Mouse (Mus musculus) gastrocnemius, postnatal 36 days (tissue): Measurements from ENCODE around the gene Gm10842. TPM values are rescaled to one million over a fixed set of nuclear protein-coding genes. Genes with fewer than 3 reads are reported as not detected.

ENCODE experiments used
- DNase-seq, 2 experiments: peaks; one replicate each; pipeline ENCODE4 v3.0.0; 2022
- intact Hi-C: fragments of 180-260 bp; cut with DNase I; formaldehyde crosslinking; loops from one replicate; pipeline ENCODE4 v1.15.1; 2025
- total RNA-seq, 2 experiments: library from RNA; stranded (reverse); gene quantifications; 2 replicates each; pipeline ENCODE4 v1.2.3; 2021

Gene Gm10842
- total RNA-seq, 2 experiments from 2014 or later: not detected

- intact Hi-C loops: no loop called here
- DNase-seq: no peak
Measured at GRCm38 (mm10) chr11:105152017-105152300, 5.3 kb downstream of the Gm10842 start.

DNA sequence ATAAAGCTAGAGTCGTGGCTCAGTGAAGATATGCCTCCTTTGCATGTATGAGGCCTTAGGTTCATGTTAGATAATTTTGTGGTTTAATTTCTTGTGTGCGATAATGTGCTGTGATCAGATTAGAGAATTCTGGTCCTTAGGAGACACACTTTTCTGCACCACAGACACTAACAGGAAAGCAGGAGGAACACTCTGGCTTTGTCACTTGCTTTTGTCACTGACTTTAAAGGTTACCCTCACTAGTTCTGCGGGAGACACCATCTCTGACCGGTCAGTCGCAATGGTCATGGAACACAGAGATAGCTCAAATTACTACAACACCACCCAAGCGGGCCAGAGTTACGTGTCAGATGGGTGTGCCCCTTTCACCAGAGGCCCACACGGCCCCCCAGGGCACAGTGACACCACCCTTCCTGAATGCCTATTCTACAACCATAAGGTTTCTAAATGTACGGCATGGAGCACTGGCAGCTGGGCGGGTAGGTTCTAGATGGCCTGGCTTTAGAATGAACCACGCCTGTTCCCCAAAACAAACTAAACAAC is 5.7 kb downstream of the Gm10842 start:
- intact Hi-C loops: no loop called here
- no peak for DNase-seq

DNA sequence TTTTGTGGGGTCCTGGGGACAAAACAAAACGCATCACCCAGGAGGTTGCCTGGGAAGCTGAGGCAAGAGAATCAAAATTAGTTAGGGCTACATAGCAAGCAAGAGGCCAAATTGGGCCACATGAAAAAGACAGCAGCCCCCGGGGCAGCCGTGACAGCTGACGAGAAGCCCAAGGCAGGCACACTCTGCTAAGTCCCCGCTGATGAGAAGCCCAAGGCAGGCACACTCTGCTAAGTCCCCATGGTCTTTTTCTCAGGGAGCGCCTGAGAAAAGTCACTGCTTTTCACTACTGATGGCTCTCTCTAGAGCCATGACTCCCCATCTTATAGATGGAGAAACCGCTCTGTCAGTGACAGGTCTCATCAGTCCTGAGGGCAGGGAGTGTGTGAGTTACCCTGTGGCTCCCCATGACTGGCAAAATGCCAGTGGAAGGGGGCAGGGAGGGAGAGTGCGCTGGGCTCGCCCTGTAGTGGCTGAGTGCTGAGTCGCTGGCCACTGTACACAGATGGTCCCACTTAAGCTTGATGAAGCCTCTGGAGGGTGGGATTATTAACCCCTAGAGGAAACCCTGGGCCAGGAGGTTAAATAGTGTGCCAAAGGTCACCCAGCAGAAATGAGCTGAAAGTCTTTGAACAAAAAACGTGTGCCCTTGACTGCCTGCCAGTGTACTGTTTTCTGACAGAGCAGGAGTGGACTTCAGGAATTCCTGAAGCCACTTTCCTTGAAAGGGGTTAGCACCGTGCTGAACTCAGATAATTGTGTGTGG is 6.6 kb downstream of the Gm10842 start:
- intact Hi-C loops: no loop called here
- no peak for DNase-seq

- DNase-seq: no peak
- intact Hi-C loops: no loop called here
Measured at GRCm38 (mm10) chr11:105155915-105156314, 9.2 kb downstream of the Gm10842 start.

DNA sequence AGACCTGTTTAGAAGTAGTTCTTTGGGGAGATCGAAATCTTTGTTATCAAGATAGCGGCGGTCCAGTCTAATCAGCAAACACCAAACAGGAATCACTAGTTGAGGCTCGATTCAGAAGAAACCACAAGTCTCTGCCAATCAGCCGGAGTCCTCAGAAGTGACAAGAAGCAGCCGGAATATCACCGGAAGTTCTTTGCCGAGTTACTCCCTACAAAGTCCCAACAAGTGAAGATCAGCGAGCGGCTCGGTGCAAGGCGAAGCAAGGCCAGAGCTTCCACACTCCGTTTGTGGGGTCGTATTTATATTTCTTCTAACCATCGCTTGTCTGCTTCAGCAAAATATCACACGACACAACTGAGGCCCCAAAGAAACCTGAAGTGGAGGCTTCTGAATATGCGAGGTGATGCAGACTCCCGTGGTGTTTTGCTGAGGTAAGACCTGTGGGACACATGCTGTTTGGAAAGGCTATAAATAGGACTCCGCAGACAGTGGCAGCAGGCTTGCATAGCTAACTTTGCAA is 10.1 kb downstream of the Gm10842 start:
- intact Hi-C loops: no loop called here
- DNase-seq: no peak

- DNase-seq: no peak
- intact Hi-C loops: no loop called here
Measured at GRCm38 (mm10) chr11:105158047-105158446, 11.4 kb downstream of the Gm10842 start.

DNA sequence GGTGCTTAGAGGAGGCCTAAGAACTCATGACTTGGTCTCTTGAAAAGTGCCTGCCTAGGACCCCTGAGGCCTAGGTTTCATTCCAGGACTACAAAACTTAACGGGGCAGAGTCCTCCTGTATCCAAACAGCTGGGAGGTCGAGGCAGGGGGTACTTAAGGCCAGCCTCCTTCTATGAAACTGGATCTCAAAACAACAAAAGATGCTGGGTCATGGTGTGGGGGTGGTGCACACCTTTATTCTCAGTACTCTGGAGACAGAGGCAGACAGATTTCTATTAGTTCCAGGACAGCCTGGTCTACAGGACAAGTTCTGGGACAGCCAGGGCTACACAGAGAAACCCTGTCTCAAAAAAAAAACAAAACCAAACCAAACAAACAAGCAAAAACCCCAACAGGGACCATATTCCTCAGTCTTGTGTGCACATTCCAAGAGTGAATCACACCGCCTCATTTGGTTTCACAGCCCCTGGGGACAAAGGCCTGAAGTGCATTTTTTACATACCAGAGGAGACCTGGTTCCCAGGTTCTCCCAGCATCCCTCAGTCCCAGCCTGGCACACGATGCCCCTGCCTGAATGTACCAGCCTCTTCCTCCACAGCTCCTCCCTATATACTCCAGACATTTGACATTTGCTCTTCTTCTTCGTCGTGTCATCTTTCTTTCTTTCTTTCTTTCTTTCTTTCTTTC is 13.1 kb downstream of the Gm10842 start:
- intact Hi-C loops: no loop called here

GRCm38 (mm10) chr11:105161411-105161810 is 14.7 kb downstream of the Gm10842 start:
- intact Hi-C loops: no loop called here

More for the DNA sequence above, 13.1 kb downstream of the Gm10842 start:
- no peak for DNase-seq

GRCm38 (mm10) chr11:105164516-105165510 is 18.1 kb downstream of the Gm10842 start:
- intact Hi-C loops: no loop called here

More at GRCm38 (mm10) chr11:105161411-105161810, 14.7 kb downstream of the Gm10842 start:
- no peak for DNase-seq

GRCm38 (mm10) chr11:105166780-105167179 is 20.1 kb downstream of the Gm10842 start:
- no peak for DNase-seq
- intact Hi-C loops: no loop called here

More at GRCm38 (mm10) chr11:105164516-105165510, 18.1 kb downstream of the Gm10842 start:
- no peak for DNase-seq

DNA sequence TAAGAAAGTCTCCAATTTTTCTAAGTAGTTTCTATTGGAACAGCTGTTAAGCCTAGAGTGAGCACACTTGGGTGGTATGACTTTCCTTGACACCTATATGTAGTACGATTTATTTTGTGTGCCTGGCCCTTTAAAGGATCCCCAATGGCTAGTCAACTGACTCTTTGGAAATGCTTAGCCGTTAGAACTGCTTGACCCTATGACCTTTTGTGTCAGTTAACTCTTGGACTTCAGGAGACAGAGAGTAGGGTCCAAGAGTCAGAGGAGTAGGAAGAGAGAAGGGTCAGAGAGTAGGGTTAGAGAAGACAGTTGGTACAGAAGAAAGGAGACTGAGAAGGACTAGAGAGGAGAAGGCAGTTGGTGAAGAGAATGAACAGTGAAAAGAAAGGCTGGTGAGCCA is 31.8 kb downstream of the Gm10842 start, which contains the start of gene Tlk2:
Tlk2 (plus strand) TSS at position 292 of the 400 bp plus-strand sequence.
- intact Hi-C loops: loop anchor here (5.0 kb wide), 1 partner anchor 51 kb away; the partner anchor contains the start of gene Mettl2
- DNase-seq: no peak

GRCm38 (mm10) chr11:105179523-105179922 is 32.8 kb downstream of the Gm10842 start:
- DNase-seq: no peak
- intact Hi-C loops: loop anchor here (5.0 kb wide), 1 partner anchor 52 kb away; the partner anchor contains the start of gene Mettl2

- peak in 1 of 2 experiments; percentile 40 for DNase-seq
- intact Hi-C loops: no loop called here
Measured at GRCm38 (mm10) chr11:105180471-105181091, 33.9 kb downstream of the Gm10842 start.

- DNase-seq: peak; percentile 88
- intact Hi-C loops: no loop called here
Measured at GRCm38 (mm10) chr11:105181126-105181637, 34.5 kb downstream of the Gm10842 start.

- peak; percentile 14 to 54 for DNase-seq
- intact Hi-C loops: no loop called here
Measured at GRCm38 (mm10) chr11:105181689-105182460, 35.2 kb downstream of the Gm10842 start.

- DNase-seq: no peak
- intact Hi-C loops: no loop called here
Measured at GRCm38 (mm10) chr11:105182461-105182855, 35.8 kb downstream of the Gm10842 start.

DNA sequence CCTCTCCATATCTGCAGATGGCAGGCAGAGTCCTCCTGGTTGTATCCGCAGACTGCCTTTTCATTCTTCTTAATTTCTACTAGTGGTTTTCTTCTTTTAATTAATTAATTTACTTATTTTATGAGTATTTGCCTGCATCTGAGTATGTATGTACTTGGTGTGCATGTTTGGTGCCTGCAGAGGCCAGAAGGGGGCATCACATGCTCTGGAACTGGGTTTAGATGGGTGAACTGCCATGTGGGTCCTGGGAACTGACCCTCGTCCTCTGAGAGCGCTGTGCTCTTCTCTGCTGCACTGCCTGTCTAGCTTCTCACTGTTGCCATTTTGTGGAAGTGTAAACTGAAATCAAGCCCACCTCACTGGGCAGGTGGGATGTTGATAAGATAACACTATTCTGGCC is 38.0 kb downstream of the Gm10842 start:
- DNase-seq: no peak
- intact Hi-C loops: no loop called here

GRCm38 (mm10) chr11:105192186-105192585 is 45.5 kb downstream of the Gm10842 start:
- intact Hi-C loops: loop anchor here (5.0 kb wide), 1 partner anchor 40 kb away; no protein-coding TSS in a partner anchor
- no peak for DNase-seq
